Mouse (Mus musculus): Measurements from ENCODE around the gene Irs3.
"Not testable (repeated sequence)": the region's sequence is repeated elsewhere in the genome, so short reads cannot be mapped to it uniquely, and the experiment has no call there.

Irs3 gene

GRCm38 (mm10) chr5:137614921-137615320, 30.6 kb downstream of the Irs3 start:
- DNase-seq = not testable (repeated sequence)

- no peak for DNase-seq
Measured at GRCm38 (mm10) chr5:137613550-137613949, 32.0 kb downstream of the Irs3 start, which contains the start of gene Pcolce. Gene Pcolce, minus strand, starts transcription at chr5:137613784.

- no peak for DNase-seq
Measured at GRCm38 (mm10) chr5:137613076-137613475, 32.4 kb downstream of the Irs3 start.

- DNase-seq = peak; percentile 70
Measured at GRCm38 (mm10) chr5:137611245-137611602, 34.3 kb downstream of the Irs3 start.

- peak; percentile 88 for DNase-seq
Measured at GRCm38 (mm10) chr5:137610548-137611244, 34.8 kb downstream of the Irs3 start.

- DNase-seq = no peak
Measured at GRCm38 (mm10) chr5:137610056-137610455, 35.5 kb downstream of the Irs3 start.

GRCm38 (mm10) chr5:137609292-137609691, 36.2 kb downstream of the Irs3 start:
- DNase-seq = no peak

- no peak for DNase-seq
Measured at GRCm38 (mm10) chr5:137608654-137609190, 36.8 kb downstream of the Irs3 start.

- no peak for DNase-seq
Measured at GRCm38 (mm10) chr5:137607860-137608653, 37.5 kb downstream of the Irs3 start.

GRCm38 (mm10) chr5:137601365-137601729, 44.2 kb downstream of the Irs3 start:
- peak; percentile 36 for DNase-seq

GRCm38 (mm10) chr5:137600619-137601364, 44.7 kb downstream of the Irs3 start, which contains the start of gene Mospd3:
Gene Mospd3, minus strand, starts transcription at chr5:137601058.
- DNase-seq = peak; percentile 97

GRCm38 (mm10) chr5:137600281-137600618, 45.3 kb downstream of the Irs3 start:
- no peak for DNase-seq

GRCm38 (mm10) chr5:137599600-137599999, 45.9 kb downstream of the Irs3 start:
- no peak for DNase-seq

GRCm38 (mm10) chr5:137598100-137598826, 47.3 kb downstream of the Irs3 start:
- DNase-seq = no peak

GRCm38 (mm10) chr5:137597625-137598024, 47.9 kb downstream of the Irs3 start:
- DNase-seq = no peak

GRCm38 (mm10) chr5:137596601-137597261, 48.8 kb downstream of the Irs3 start:
- DNase-seq = no peak

- DNase-seq = no peak
Measured at GRCm38 (mm10) chr5:137595921-137596320, 49.6 kb downstream of the Irs3 start.

All from kidney, postnatal 14 days (tissue).